Mouse (Mus musculus) limb, embryonic 14.5 days (tissue): Measurements from ENCODE around the gene 2310030G06Rik. TPM values are rescaled to one million over a fixed set of nuclear protein-coding genes. Genes with fewer than 3 reads are reported as not detected.

Experiments
- ATAC-seq: fragments of 200-750 bp; cut with Nextera tagmentation; 2 replicates; pipeline ENCODE4 v1.8.0; 2017; ENCODE audit warnings: low read depth, moderate number of reproducible peaks, moderate TSS enrichment; ENCODE audit not compliant: low FRiP score
- DNase-seq: peaks from one replicate; pipeline ENCODE4 v3.0.0-alpha.2; 2015; ENCODE audit warnings: low spot score
- H3K27ac ChIP-seq: fragments of 300-500 bp; sonication (generic); replicated peaks from 2 replicates; pipeline ENCODE4 v1.5.1; 2014; ENCODE audit warnings: low read depth, mild to moderate bottlenecking, low read length, moderate library complexity, mixed read lengths
- H3K27me3 ChIP-seq: fragments of 300-500 bp; sonication (generic); 2 replicates; pipeline ENCODE4 v1.6.1; 2014; ENCODE audit warnings: low read length, mixed read lengths; ENCODE audit not compliant: control insufficient read depth, insufficient read depth
- H3K36me3 ChIP-seq: fragments of 300-500 bp; sonication (generic); 2 replicates; pipeline ENCODE4 v1.6.1; 2014; ENCODE audit warnings: mild to moderate bottlenecking, low read length, moderate library complexity, mixed read lengths; ENCODE audit not compliant: control insufficient read depth, insufficient read depth
- H3K4me1 ChIP-seq: fragments of 300-500 bp; sonication (generic); 2 replicates; pipeline ENCODE4 v1.6.1; 2014; ENCODE audit warnings: antibody characterized with exemption, low read length, mixed read lengths; ENCODE audit not compliant: control insufficient read depth, insufficient read depth
- H3K4me2 ChIP-seq: fragments of 300-500 bp; sonication (generic); replicated peaks from 2 replicates; pipeline ENCODE4 v1.6.1; 2014; ENCODE audit warnings: low read depth, mild to moderate bottlenecking, low read length, moderate library complexity; ENCODE audit not compliant: severe bottlenecking
- H3K4me3 ChIP-seq: fragments of 300-500 bp; sonication (generic); replicated peaks from 2 replicates; pipeline ENCODE4 v1.5.1; 2014; ENCODE audit warnings: low read length
- H3K9ac ChIP-seq: fragments of 300-500 bp; sonication (generic); 2 replicates; pipeline ENCODE4 v1.6.1; 2014; ENCODE audit warnings: mild to moderate bottlenecking, low read depth, low read length, moderate library complexity; ENCODE audit not compliant: severe bottlenecking
- H3K9me3 ChIP-seq: fragments of 300-500 bp; sonication (generic); 2 replicates; pipeline ENCODE4 v1.6.1; 2016; ENCODE audit warnings: low read length; ENCODE audit not compliant: control insufficient read depth
- POLR2A ChIP-seq: fragments of 200-500 bp; IDR thresholded peaks from 2 replicates; pipeline ENCODE4 v1.8.0; 2012; ENCODE audit warnings: inconsistent platforms, mild to moderate bottlenecking, moderate library complexity, borderline replicate concordance; ENCODE audit not compliant: insufficient read depth, insufficient read length; ENCODE audit errors: extremely low read depth
- WGBS: fragments of 180-500 bp; shearing (Covaris S2); extraction: QIAGEN DNeasy Blood & Tissue Kit; methylation state at CpG from one replicate; pipeline ENCODE4 v1.1.7; 2014; 5-methylcytosine and 5-hydroxymethylcytosine counted together
- polyA plus RNA-seq, 2 experiments: library from polyadenylated mRNA; depleted of rRNA in 1 of 2; stranded (reverse) in 1 of 2; unstranded in 1 of 2; fragments of >200 nt; fragmentation: Nextera tagmentation in 1 of 2; extraction: Ambion mirVana in 1 of 2; gene quantifications; 2 replicates each; pipeline versions ENCODE4 v1.2.1 to v1.2.3; 2012 to 2014

Gene 2310030G06Rik
- polyA plus RNA-seq, 2 experiments, result 4.9 to 5.4 TPM

- Histone ChIP-seq H3K27ac (peak within 1 kb of the TSS; percentile 85), H3K9ac (peak within 1 kb of the TSS; percentile 89), H3K27me3 (no peaks in the 10 kb centered on the region), H3K36me3 (peaks cover 30% of the 10 kb centered on the region), H3K4me3 (peak within 1 kb of the TSS; percentile 92), H3K9me3 (no peaks in the 10 kb centered on the region), H3K4me1 (peaks cover 7% of the 10 kb centered on the region), H3K4me2 (peak within 1 kb of the TSS; percentile 74)
- ATAC-seq (peak; percentile 82), DNase-seq (peak; percentile 88)
- WGBS, result 2% methylated on average over 23 of the region's 51 CpGs
- peak; percentile 45; the same call in 1 of the 2 replicates for TF ChIP-seq POLR2A
Measured at GRCm38 (mm10) chr9:50774991-50775612, 28.8 kb upstream of the 2310030G06Rik start, which contains the start of the genes Alg9 and 1110032A03Rik. Gene Alg9, plus strand, starts transcription at chr9:50775019. Gene 1110032A03Rik, minus strand, starts transcription at chr9:50775520.

GRCm38 (mm10) chr9:50774026-50774462 lies 27.7 kb upstream of the 2310030G06Rik start:
- Histone ChIP-seq H3K9me3 (no peaks in the 10 kb centered on the region), H3K4me2 (peak overlapping the region; percentile 74), H3K4me3 (peak overlapping the region; percentile 92; the same call in 1 of the 2 replicates), H3K36me3 (peaks cover 19% of the 10 kb centered on the region), H3K27ac (no peak overlapping the region), H3K9ac (peak overlapping the region; percentile 89; the same call in 1 of the 2 replicates), H3K4me1 (peaks cover 11% of the 10 kb centered on the region), H3K27me3 (no peaks in the 10 kb centered on the region)
- TF ChIP-seq POLR2A, result no peak
- ATAC-seq (no peak), DNase-seq (no peak)
- 65% methylated on average over 4 of the region's 4 CpGs for WGBS

DNA sequence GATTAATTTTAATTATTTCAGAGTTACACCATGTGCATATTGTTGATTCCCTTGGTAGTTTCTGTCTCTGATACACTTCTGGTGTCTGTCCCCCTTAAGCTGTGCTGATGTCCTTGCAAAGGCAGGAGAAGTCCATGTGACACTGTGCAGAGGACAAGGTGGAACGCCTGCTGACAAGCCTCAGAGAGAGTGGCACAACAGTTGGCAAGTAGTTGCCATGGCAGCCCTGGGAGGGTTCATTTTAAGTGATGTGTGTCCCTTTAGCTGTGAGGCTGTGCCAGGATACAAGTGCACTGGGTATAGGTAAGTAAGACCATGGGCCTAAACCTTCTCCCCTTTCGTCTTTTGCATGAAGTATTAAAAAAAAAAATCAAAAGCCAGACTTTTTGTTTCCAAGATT lies 23.7 kb upstream of the 2310030G06Rik start:
- WGBS, result 90% methylated on average over 2 of the region's 2 CpGs
- Histone ChIP-seq H3K36me3 (peaks cover 9% of the 10 kb centered on the region), H3K4me3 (no peak overlapping the region), H3K27me3 (no peaks in the 10 kb centered on the region), H3K4me1 (peaks cover 13% of the 10 kb centered on the region), H3K9ac (no peak overlapping the region), H3K4me2 (no peak overlapping the region), H3K27ac (no peak overlapping the region), H3K9me3 (no peaks in the 10 kb centered on the region)
- ATAC-seq, result no peak
- no peak for TF ChIP-seq POLR2A
- DNase-seq, result no peak

DNA sequence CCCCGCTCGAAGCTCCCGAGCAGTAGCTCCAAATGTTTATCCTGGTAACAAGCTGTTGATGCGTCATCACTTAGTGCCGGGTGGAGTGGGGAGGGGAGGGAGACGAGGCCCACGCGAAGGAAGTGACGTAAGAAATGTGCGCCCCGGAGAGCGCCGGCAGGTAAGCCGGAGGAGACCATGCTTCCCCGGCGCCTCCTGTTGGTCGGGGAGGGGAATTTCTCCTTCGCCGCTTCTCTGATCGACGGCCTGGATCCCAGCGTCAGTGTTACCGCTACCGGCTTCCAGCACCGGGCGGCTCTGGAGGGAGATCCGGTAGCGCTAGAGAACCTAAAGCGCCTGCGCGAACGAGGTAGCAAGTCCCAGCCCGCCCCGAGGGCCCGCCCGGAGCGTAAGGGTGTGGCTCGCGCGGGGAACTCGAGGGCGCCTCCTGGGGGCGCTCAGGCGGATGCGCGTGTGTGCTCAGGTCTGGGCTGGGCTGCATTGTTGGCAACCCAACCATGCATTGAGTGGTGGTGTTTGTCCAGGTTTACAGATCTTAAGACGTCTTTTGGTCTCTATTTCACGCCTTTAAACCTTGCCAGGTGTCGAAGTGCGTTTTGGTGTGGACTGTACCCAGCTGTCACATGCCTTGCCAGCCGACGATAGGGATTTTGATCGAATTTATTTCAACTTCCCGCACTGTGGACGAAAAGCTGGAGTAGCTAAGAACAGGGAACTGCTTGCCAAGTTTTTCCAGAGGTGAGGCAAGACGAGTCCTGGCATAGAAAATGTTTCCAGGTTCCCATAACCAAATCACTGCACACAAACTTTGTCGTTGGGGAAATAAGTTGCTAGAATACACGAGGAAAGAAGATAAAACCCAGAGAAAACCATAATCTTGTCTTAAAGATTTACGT lies 22.0 kb upstream of the 2310030G06Rik start, which contains the start of gene Fdxacb1:
Gene Fdxacb1, plus strand, starts transcription at position 130 of the 896 bp plus-strand sequence.
- ATAC-seq, result peak; percentile 95

More for the DNA sequence above, 22.0 kb upstream of the 2310030G06Rik start, which contains the start of gene Fdxacb1:
- H3K9ac ChIP-seq, result peak within 1 kb of the TSS; percentile 60
- WGBS, result 3% methylated on average over 59 of the region's 59 CpGs
- peaks cover 12% of the 10 kb centered on the region for H3K36me3 ChIP-seq
- H3K4me1 ChIP-seq, result peaks cover 13% of the 10 kb centered on the region; the same call in 1 of the 2 replicates
- peak within 1 kb of the TSS; percentile 68 for H3K4me2 ChIP-seq
- H3K4me3 ChIP-seq, result peak within 1 kb of the TSS; percentile 60
- DNase-seq, result peak; percentile 96
- H3K27me3 ChIP-seq, result no peaks in the 10 kb centered on the region
- H3K27ac ChIP-seq, result peak within 1 kb of the TSS; percentile 83
- no peaks in the 10 kb centered on the region for H3K9me3 ChIP-seq
- peak; percentile 58; the same call in 1 of the 2 replicates for TF ChIP-seq POLR2A
